Mouse (Mus musculus) cerebellum, adult 2 months (tissue): ENCODE measurements around the gene Snf8. TPM values are rescaled to one million over a fixed set of nuclear protein-coding genes. Genes with fewer than 3 reads are reported as not detected.

Experiments
- DNase-seq, 2 experiments: peaks; one replicate each; pipeline ENCODE4 v3.0.0; 2021
- H3K27ac ChIP-seq: fragments of 200-500 bp; 2 replicates; pipeline ENCODE4 v1.5.1; 2012; ENCODE audit warnings: low read length, control low read depth, inconsistent platforms; ENCODE audit not compliant: insufficient read depth
- H3K27me3 ChIP-seq: fragments of 200-500 bp; 2 replicates; pipeline ENCODE4 v1.6.1; 2012; ENCODE audit warnings: inconsistent platforms, mild to moderate bottlenecking, low read length, moderate library complexity; ENCODE audit not compliant: control insufficient read depth, insufficient read depth
- H3K4me1 ChIP-seq: fragments of 200-500 bp; 2 replicates; pipeline ENCODE4 v1.6.1; 2011; ENCODE audit warnings: low read length; ENCODE audit not compliant: control insufficient read depth, insufficient read depth
- H3K4me3 ChIP-seq: fragments of 200-500 bp; replicated peaks from 2 replicates; pipeline ENCODE3; 2011; ENCODE audit warnings: mild to moderate bottlenecking, low read depth, low read length, control low read depth; ENCODE audit not compliant: insufficient read depth
- CTCF ChIP-seq: fragments of 200-500 bp; IDR thresholded peaks from 2 replicates; pipeline ENCODE4 v1.5.1; 2011; ENCODE audit warnings: low read depth, mild to moderate bottlenecking, control low read depth, low read length, moderate library complexity, borderline replicate concordance; ENCODE audit not compliant: insufficient read depth
- POLR2A ChIP-seq: fragments of 200-500 bp; IDR thresholded peaks from 2 replicates; pipeline ENCODE4 v1.6.1; 2011; ENCODE audit warnings: low read length, control low read depth, borderline replicate concordance; ENCODE audit not compliant: insufficient read depth
- WGBS: fragments of 180-500 bp; shearing (Covaris S2); methylation state at CpG from one replicate; pipeline ENCODE4 v1.1.7; 2018; 5-methylcytosine and 5-hydroxymethylcytosine counted together
- polyA plus RNA-seq: library from polyadenylated mRNA; depleted of rRNA; stranded (reverse); fragments of >200 nt; gene quantifications from 2 replicates; pipeline ENCODE4 v1.2.3, GENCODE M21; 2012

Snf8 gene
- polyA plus RNA-seq, 1 experiment = 83.5 TPM

GRCm38 (mm10) chr11:96046793-96047192 is 12.1 kb downstream of the Snf8 start:
- DNase-seq = no peak
- Histone ChIP-seq H3K27ac (no peak overlapping the region), H3K27me3 (no peaks in the 10 kb centered on the region), H3K4me1 (no peaks in the 10 kb centered on the region), H3K4me3 (no peak overlapping the region)
- 77% methylated on average over 2 of the region's 2 CpGs for WGBS
- TF ChIP-seq CTCF (no peak), POLR2A (no peak)

- no peak overlapping the region for H3K27ac ChIP-seq
- WGBS = 69% methylated on average over 4 of the region's 4 CpGs
- no peak for DNase-seq
- H3K4me1 ChIP-seq = no peaks in the 10 kb centered on the region
- no peak overlapping the region for H3K4me3 ChIP-seq
- no peaks in the 10 kb centered on the region for H3K27me3 ChIP-seq
- TF ChIP-seq CTCF (no peak), POLR2A (no peak)
These were observed 13.0 kb downstream of the Snf8 start for GRCm38 (mm10) chr11:96047469-96048373.

- no peak for DNase-seq
- TF ChIP-seq POLR2A = no peak
- no peak for TF ChIP-seq CTCF
- no peak overlapping the region for H3K27ac ChIP-seq
- no peaks in the 10 kb centered on the region for H3K4me1 ChIP-seq
- 82% methylated on average over 4 of the region's 4 CpGs for WGBS
- H3K4me3 ChIP-seq = no peak overlapping the region
- H3K27me3 ChIP-seq = no peaks in the 10 kb centered on the region
These were observed 15.3 kb downstream of the Snf8 start for GRCm38 (mm10) chr11:96049939-96050338.

- TF ChIP-seq POLR2A (no peak), CTCF (no peak)
- H3K4me3 ChIP-seq = no peak overlapping the region
- 93% methylated on average over 3 of the region's 3 CpGs for WGBS
- no peaks in the 10 kb centered on the region for H3K27me3 ChIP-seq
- no peak for DNase-seq
- H3K27ac ChIP-seq = no peak overlapping the region
- no peaks in the 10 kb centered on the region for H3K4me1 ChIP-seq
These were observed 16.2 kb downstream of the Snf8 start for GRCm38 (mm10) chr11:96050854-96051253.

- H3K27ac ChIP-seq = no peak overlapping the region
- TF ChIP-seq CTCF = no peak
- no peak for TF ChIP-seq POLR2A
- WGBS = 81% methylated on average over 4 of the region's 4 CpGs
- no peaks in the 10 kb centered on the region for H3K27me3 ChIP-seq
- H3K4me1 ChIP-seq = no peaks in the 10 kb centered on the region; the same call in 1 of the 2 replicates
- no peak overlapping the region for H3K4me3 ChIP-seq
- no peak for DNase-seq
These were observed 23.6 kb downstream of the Snf8 start for GRCm38 (mm10) chr11:96058309-96058708.

- H3K4me1 ChIP-seq = no peaks in the 10 kb centered on the region; the same call in 1 of the 2 replicates
- DNase-seq = no peak
- peak overlapping the region; percentile 76; the same call in 1 of the 2 replicates for H3K27ac ChIP-seq
- WGBS = under 1% methylated on average over 62 of the region's 64 CpGs
- no peaks in the 10 kb centered on the region for H3K27me3 ChIP-seq
- no peak for TF ChIP-seq CTCF
- TF ChIP-seq POLR2A = no peak
- peak overlapping the region; percentile 98 for H3K4me3 ChIP-seq
These were observed 30.0 kb downstream of the Snf8 start for GRCm38 (mm10) chr11:96064521-96065214.

GRCm38 (mm10) chr11:96065215-96065911 is 30.7 kb downstream of the Snf8 start, which contains the start of gene Ube2z:
Ube2z (minus strand) TSS chr11:96065388.
- TF ChIP-seq CTCF = no peak; the same call in 1 of the 2 replicates
- peak; percentile 89 for TF ChIP-seq POLR2A
- 2% methylated on average over 47 of the region's 50 CpGs for WGBS
- H3K27me3 ChIP-seq = no peaks in the 10 kb centered on the region

More at GRCm38 (mm10) chr11:96065215-96065911, 30.7 kb downstream of the Snf8 start, which contains the start of gene Ube2z:
- Histone ChIP-seq H3K4me3 (peak within 1 kb of the TSS; percentile 98), H3K27ac (peak within 1 kb of the TSS; percentile 97), H3K4me1 (no peaks in the 10 kb centered on the region; the same call in 1 of the 2 replicates)
- DNase-seq = peak; percentile 98 to 99
